Mouse (Mus musculus): ENCODE results near the gene Otog.

Otog gene

GRCm38 (mm10) chr7:46240696-46241095 is at the start of gene Otog:
TSS of gene Otog (plus strand) at chr7:46240987.
- no peak for DNase-seq (ENCODE audit: low spot score)

- DNase-seq (ENCODE audit: low spot score) = no peak
These were observed 45.4 kb upstream of the Otog start for GRCm38 (mm10) chr7:46195356-46195755.

- DNase-seq (ENCODE audit: low spot score) = no peak
These were observed 40.8 kb upstream of the Otog start for GRCm38 (mm10) chr7:46200021-46200420.

- DNase-seq (ENCODE audit: low spot score) = no peak
These were observed 39.1 kb upstream of the Otog start for GRCm38 (mm10) chr7:46201649-46202048.

- DNase-seq (ENCODE audit: low spot score) = no peak
These were observed 36.7 kb upstream of the Otog start for GRCm38 (mm10) chr7:46204046-46204471.

GRCm38 (mm10) chr7:46204775-46205174 is 36.0 kb upstream of the Otog start:
- DNase-seq (ENCODE audit: low spot score) = no peak

DNA sequence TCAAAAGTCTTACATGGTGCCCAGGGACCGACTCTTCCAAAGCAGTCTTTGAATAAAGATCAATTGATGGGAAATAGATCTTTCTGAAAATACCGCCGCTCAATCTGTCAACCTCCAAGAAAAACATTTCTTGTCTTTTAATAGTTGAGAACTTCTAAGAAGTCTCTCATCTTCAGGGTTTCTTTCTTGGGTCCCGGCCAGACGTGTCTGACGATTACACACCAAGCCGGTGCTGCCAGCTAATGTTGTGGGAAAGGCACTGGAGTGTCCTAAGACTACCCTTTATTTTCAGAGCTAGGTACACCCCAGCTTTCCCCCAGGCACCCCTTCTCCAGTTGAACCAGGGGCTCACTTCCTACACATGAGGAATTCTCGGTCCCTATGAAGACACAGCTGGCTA is 32.7 kb upstream of the Otog start:
- no peak for DNase-seq (ENCODE audit: low spot score)

- no peak for DNase-seq (ENCODE audit: low spot score)
These were observed 30.5 kb upstream of the Otog start for GRCm38 (mm10) chr7:46210276-46210675.

DNA sequence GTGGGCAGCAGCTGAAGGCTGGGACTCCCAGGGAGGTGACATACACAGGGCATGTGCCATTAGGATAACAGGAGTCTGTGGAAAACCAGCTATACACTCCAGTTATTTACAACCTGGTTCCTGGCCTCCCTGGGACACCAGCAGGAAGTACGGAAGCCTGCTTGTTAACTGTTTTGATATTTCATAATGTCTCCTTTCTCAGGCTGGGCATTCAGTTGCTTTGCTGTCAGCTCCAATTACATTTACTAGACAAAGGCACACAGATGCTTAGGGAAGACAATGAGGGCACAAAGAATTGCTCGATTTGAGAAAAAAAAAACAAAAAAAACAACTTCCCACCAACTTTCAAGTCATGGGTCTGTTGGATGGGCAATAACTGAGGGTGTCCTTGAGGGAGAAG is 24.3 kb upstream of the Otog start:
- no peak for DNase-seq (ENCODE audit: low spot score)

DNA sequence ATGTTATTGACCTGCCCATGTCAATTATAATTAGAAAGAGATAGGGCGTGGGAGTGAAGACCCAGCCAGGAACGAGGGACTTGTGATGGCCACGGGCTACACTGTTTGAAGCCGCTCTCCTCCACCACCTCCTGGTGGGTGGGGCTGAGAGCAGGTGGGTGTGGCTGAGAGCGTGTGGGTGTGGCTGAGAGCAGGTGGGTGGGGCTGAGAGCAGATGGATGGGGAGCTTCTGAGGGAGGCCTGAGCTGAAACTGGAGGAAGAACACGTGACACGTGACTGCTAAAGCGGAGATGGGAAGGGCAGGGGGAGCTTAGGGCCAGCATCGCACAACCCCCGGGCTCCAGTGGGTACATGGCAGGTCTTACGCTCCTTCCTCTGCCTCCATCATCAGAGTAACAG is 22.4 kb upstream of the Otog start:
- DNase-seq (ENCODE audit: low spot score) = peak; percentile 4

- DNase-seq (ENCODE audit: low spot score) = no peak
These were observed 20.1 kb upstream of the Otog start for GRCm38 (mm10) chr7:46220591-46221129.

GRCm38 (mm10) chr7:46226253-46226652 is 14.5 kb upstream of the Otog start:
- DNase-seq (ENCODE audit: low spot score) = no peak

- DNase-seq (ENCODE audit: low spot score) = no peak
These were observed 13.9 kb upstream of the Otog start for GRCm38 (mm10) chr7:46226936-46227335.

DNA sequence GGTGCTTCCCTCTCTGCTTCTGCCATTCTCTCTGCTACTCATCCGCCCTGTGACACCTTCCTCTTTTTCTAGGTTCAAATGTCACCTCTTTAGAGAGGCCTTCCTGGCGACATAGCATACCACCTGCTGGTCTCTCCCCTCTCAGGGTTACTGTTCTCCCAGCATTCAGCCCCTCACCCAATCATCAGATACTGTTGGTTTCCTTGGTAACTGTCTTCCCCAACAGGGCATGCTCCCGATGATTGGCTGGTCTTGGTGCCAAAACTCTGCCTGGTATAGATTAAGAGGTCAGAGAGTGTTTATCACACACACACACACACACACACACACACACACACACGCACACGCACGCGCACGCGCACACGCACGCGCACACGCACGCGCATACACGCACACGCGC is 4.8 kb upstream of the Otog start:
- no peak for DNase-seq (ENCODE audit: low spot score)

GRCm38 (mm10) chr7:46236363-46236762 is 4.4 kb upstream of the Otog start:
- no peak for DNase-seq (ENCODE audit: low spot score)

GRCm38 (mm10) chr7:46237192-46237591 is 3.6 kb upstream of the Otog start:
- DNase-seq (ENCODE audit: low spot score) = no peak

- DNase-seq (ENCODE audit: low spot score) = no peak
These were observed 2.4 kb upstream of the Otog start, which contains the start of gene Ush1c for GRCm38 (mm10) chr7:46238346-46238745. TSS of gene Ush1c (minus strand) at chr7:46238503.

DNA sequence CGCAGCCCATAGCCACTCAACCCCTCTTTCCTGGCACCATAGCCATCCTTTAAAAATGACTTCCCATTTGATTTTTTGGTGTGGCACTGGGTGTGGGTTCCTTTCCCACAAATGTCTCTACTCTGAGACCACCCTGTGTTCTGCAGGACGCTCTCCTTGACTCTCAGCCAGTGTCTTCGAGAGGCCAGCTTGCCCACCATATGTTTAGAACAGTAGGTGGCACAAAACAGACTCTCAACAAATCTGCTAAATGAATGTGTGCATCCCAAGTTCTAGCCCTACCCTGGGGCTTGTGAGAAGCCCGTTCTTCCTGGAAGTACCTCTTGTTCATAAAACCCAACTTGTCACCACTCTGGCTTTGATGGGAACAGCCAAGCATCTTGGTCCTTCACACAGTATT is 696 bp upstream of the Otog start:
- no peak for DNase-seq (ENCODE audit: low spot score)

DNA sequence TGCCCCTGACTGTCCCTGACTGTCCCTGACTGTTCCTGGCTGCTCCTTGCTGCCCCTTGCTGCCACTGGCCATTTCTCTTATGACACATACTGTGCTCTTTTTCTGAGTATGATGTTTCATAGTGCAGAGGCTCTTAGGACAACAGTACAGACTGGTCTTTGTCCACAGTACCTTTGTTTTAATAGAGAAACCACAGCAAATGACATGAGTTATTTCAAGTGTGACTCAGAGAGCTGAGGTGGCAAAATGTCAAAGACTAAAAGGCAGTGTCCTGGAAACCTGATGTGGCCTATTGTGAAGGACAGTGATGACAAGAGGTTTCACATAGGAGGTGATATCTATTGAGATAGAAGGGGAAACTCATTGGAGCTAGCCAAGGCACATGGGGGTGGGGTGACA is 6.1 kb downstream of the Otog start:
- DNase-seq (ENCODE audit: low spot score) = no peak

DNA sequence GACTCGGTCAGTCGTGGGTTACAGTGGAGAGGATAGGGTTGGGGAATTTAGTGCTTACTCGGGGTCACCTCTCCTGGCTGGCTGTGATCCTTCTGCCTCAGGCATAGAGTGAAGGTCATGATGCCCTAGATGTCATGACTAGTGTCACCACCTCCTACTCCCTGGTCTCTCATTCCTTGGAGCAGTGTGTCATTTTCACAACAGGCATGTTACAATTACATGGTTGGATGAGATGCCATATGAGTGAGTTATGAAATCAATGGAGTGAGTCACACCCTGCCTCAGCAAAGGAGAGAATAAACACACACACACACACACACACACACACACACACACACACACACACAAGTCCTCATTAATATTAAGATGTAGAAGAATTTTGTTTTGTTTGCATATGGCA is 6.8 kb downstream of the Otog start:
- DNase-seq (ENCODE audit: low spot score) = no peak

DNA sequence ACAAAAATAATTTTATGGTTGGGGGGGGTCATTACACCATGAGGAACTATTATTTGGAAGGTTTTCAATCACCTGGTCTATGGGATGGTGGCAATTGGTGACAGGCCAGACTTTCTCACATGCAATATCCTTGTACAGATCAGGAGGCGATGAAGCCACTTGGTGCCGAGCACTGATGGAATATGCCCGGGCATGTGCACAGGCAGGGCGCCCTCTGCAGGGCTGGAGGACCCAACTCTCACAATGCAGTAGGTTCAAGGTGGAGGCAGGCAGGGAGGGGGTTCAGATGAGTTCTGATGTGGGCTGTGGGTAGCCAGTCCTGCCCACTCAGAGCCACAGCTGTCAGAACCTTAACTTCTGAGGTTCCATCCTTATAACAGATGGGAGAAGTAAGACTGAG is 11.1 kb downstream of the Otog start:
- DNase-seq (ENCODE audit: low spot score) = no peak

DNA sequence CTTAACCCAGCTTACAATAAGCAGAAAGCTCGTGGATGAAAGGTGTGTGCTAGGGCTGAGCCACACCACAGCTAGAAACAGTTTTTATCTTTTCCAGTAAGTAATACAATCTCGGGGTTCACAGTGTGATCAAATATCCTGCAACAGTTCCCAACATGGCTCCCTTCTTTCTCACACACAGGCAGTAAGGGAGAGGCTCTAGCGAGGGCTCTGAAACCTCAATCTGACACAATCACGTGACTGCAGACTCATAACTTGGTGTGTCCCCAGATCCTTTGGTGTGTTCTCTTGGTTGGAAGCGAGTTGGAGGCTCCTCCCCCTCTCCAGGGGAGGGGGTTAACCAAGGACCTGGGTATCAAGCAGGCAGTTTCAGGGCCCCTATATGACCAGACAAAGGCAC is 35.4 kb downstream of the Otog start:
- no peak for DNase-seq (ENCODE audit: low spot score)

DNA sequence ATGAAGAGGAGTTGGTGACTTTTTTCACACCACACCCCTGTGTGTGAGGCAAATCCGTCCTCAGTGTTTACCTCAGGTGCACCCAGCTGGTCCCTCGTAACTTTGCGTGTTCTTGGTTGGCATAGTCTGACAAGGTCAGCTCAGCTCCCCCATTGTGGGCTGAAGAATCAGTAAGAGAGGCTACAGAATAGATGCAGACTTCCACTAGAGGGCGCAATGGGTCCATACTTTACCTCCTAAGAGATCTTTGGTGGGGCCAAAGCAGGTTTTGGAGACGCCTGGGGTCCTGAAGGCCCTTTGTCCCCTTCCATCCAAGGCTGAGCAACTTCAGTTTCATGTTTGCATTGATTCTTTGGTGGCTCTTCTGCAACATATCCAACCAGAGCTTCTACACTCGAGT is 39.2 kb downstream of the Otog start:
- DNase-seq (ENCODE audit: low spot score) = no peak

DNA sequence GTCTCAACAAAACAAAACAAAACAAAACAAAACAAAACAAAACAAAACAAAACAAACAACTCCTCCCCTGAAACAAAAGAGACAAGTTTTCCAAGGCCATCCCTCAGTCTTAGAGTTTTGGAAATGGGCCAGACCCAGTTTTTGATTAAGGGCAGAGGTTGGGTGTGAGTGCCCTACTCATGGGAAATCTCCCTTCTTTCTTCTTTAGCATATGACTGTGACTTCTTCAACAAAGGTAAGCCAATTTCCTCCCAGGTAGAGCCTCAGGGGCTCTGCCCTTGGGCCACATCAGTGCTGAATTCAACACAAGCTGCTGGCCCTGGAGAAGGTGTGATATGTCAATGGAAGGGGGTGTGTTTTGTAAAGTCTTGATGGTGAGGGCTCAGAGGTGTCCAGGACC is 40.1 kb downstream of the Otog start:
- DNase-seq (ENCODE audit: low spot score) = no peak

DNA sequence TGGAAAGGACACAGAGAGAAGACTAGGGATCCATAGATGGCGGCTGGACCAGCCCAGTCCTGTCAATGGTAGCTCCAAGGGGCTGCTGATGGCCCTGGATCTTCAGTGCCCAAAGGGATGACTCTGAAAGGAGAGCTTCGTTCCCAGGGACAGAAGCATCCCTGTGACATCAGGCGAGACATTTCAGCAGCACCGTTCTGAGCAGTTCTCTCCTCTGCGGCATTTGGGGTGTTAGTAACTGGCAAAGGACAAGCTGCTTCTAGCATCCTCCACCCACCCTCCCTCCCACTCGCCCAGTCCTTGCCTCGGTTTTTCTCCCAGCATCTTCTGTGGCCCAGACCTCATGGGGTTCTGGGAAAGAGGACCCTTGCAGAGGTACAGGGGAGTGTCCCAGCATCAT is 41.5 kb downstream of the Otog start:
- no peak for DNase-seq (ENCODE audit: low spot score)

All from spleen, adult 12 weeks (tissue).